Comparison of ENCODE assay signal across 9 mouse cellular contexts in genomic region chr17:12195604-12196003, GRCm38 (mm10).
DNase-seq lines count a peak whose midpoint lies in the region; ATAC-seq and TF ChIP-seq lines count a peak whose summit lies in the region.
"Had no signal": no experiment of that assay in that cellular context is flagged by ENCODE, and none has a peak within 500 bp of the region (broad histone marks: within the 10 kb centered on the region; RNA-seq: fewer than 3 reads in every experiment).

No protein-coding gene starts in this region.

- H3K9me3 ChIP-seq in hindbrain, embryonic 10.5 days: no peaks in the 10 kb centered on the region
- H3K9me3 ChIP-seq in hindbrain, postnatal 0 days (ENCODE audit: low read length): no peaks in the 10 kb centered on the region
- H3K9me3 ChIP-seq in G1E (replicated peaks): peaks cover 5% of the 10 kb centered on the region; the same call in 1 of the 2 replicates
- H3K9me3 ChIP-seq in hindbrain, embryonic 12.5 days (replicated peaks): no peaks in the 10 kb centered on the region
- no peaks in the 10 kb centered on the region for H3K9me3 ChIP-seq in liver, embryonic 15.5 days (replicated peaks)

- H3K27me3 ChIP-seq in hindbrain, embryonic 10.5 days (ENCODE audit: insufficient read depth, poor library complexity, severe bottlenecking): no peaks in the 10 kb centered on the region
- no peaks in the 10 kb centered on the region for H3K27me3 ChIP-seq in hindbrain, postnatal 0 days (ENCODE audit: insufficient read depth, low read length)
- H3K27me3 ChIP-seq in G1E (ENCODE audit: insufficient read depth, low read length): no peaks in the 10 kb centered on the region
- no peaks in the 10 kb centered on the region for H3K27me3 ChIP-seq in hindbrain, embryonic 12.5 days
- no peaks in the 10 kb centered on the region for H3K27me3 ChIP-seq in liver, embryonic 15.5 days

- peaks cover 15% of the 10 kb centered on the region for H3K4me1 ChIP-seq in hindbrain, embryonic 10.5 days (replicated peaks)
- 0 out of 2 replicates have a peak, but pooled peaks cover 6% of the 10 kb centered on the region for H3K4me1 ChIP-seq in hindbrain, postnatal 0 days (ENCODE audit: insufficient read depth, low read length)
- peaks cover 54% of the 10 kb centered on the region for H3K4me1 ChIP-seq in G1E (ENCODE audit: insufficient read depth, low read depth, low read length)
- H3K4me1 ChIP-seq in hindbrain, embryonic 12.5 days: peaks cover 12% of the 10 kb centered on the region; the same call in 1 of the 2 replicates
- peaks cover 66% of the 10 kb centered on the region for H3K4me1 ChIP-seq in liver, embryonic 15.5 days (replicated peaks)

- 65% methylated on average over 10 of the region's 10 CpGs for WGBS in hindbrain, embryonic 10.5 days
- WGBS in hindbrain, postnatal 0 days: 84% methylated on average over 10 of the region's 10 CpGs
- 75% methylated on average over 10 of the region's 10 CpGs for WGBS in hindbrain, embryonic 12.5 days
- 58% methylated on average over 10 of the region's 10 CpGs for WGBS in liver, embryonic 15.5 days (ENCODE audit: insufficient replicate concordance)

- H3K36me3 ChIP-seq in hindbrain, embryonic 10.5 days: peaks cover 46% of the 10 kb centered on the region
- H3K36me3 ChIP-seq in hindbrain, postnatal 0 days (ENCODE audit: insufficient read depth, low read length): peaks cover 5% of the 10 kb centered on the region; the same call in 1 of the 2 replicates
- H3K36me3 ChIP-seq in G1E (replicated peaks): peaks cover 56% of the 10 kb centered on the region
- H3K36me3 ChIP-seq in hindbrain, embryonic 12.5 days: 0 out of 2 replicates have a peak, but pooled peaks cover 5% of the 10 kb centered on the region
- H3K36me3 ChIP-seq in liver, embryonic 15.5 days (replicated peaks): peaks cover 54% of the 10 kb centered on the region

- DNase-seq in hindbrain, embryonic 10.5 days (ENCODE audit: low spot score): no peak
- DNase-seq in hindbrain, postnatal 0 days (ENCODE audit: low spot score): no peak
- DNase-seq in G1E (ENCODE audit: low spot score): peak; percentile 22
- no peak for DNase-seq in ovary, postnatal 10 days (ENCODE audit: low spot score)
- DNase-seq in right cerebral cortex, postnatal 14 days: no peak
- DNase-seq in layer of hippocampus, postnatal 36 days: no peak

- H3K4me2 ChIP-seq in hindbrain, postnatal 0 days (ENCODE audit: low read depth, low read length): no peak overlapping the region
- no peak overlapping the region for H3K4me2 ChIP-seq in hindbrain, embryonic 12.5 days (replicated peaks)
- H3K4me2 ChIP-seq in liver, embryonic 15.5 days: peak overlapping the region; percentile 6; the same call in 1 of the 2 replicates

- TF ChIP-seq CTCF in hindbrain, postnatal 0 days (IDR thresholded peaks at IDR 0.05; ENCODE audit: low read depth): no peak
- no peak for TF ChIP-seq CTCF in G1E (IDR thresholded peaks at IDR 0.05; ENCODE audit: low read depth, low read length)

- H3K9ac ChIP-seq in hindbrain, postnatal 0 days (replicated peaks; ENCODE audit: low read length): no peak overlapping the region
- H3K9ac ChIP-seq in hindbrain, embryonic 12.5 days: no peak overlapping the region
- H3K9ac ChIP-seq in liver, embryonic 15.5 days: no peak overlapping the region

- peak overlapping the region; percentile 77 for H3K27ac ChIP-seq in hindbrain, embryonic 10.5 days
- H3K27ac ChIP-seq in hindbrain, postnatal 0 days: no peak overlapping the region
- H3K27ac ChIP-seq in hindbrain, embryonic 12.5 days: peak overlapping the region; percentile 45
- peak overlapping the region; percentile 74 for H3K27ac ChIP-seq in liver, embryonic 15.5 days (replicated peaks)
- H3K27ac ChIP-seq: macrophage had no signal

- ATAC-seq in hindbrain, postnatal 0 days: no peak
- ATAC-seq in G1E (ENCODE audit: extremely low read depth, insufficient number of reproducible peaks, low FRiP score, poor library complexity, severe bottlenecking): peak; percentile 51
- ATAC-seq in hindbrain, embryonic 12.5 days (ENCODE audit: low FRiP score): no peak
- peak; percentile 41; the same call in 1 of the 2 replicates for ATAC-seq in liver, embryonic 15.5 days (ENCODE audit: insufficient read depth)

- no peak overlapping the region for H3K4me3 ChIP-seq in hindbrain, embryonic 10.5 days
- no peak overlapping the region for H3K4me3 ChIP-seq in hindbrain, postnatal 0 days (ENCODE audit: low read length)
- peak overlapping the region; percentile 68 for H3K4me3 ChIP-seq in G1E (ENCODE audit: low read depth, low read length)
- no peak overlapping the region for H3K4me3 ChIP-seq in hindbrain, embryonic 12.5 days
- H3K4me3 ChIP-seq in liver, embryonic 15.5 days (replicated peaks): no peak overlapping the region

Comparison
In these comparisons a context has a peak if more than half of its experiments do, and no peak if none do; other contexts are left out.
1. ATAC-seq: peak in G1E (single experiment) and liver, embryonic 15.5 days (single experiment); none in hindbrain, postnatal 0 days (single experiment) and hindbrain, embryonic 12.5 days (single experiment).